Mouse (Mus musculus) MEL (cell line): ENCODE measurements around the gene Mtfmt.

Experiments used
- CTCF ChIP-seq, 3 experiments: IDR thresholded peaks in 2 of 3; conservative IDR thresholded peaks in 1 of 3; 2 replicates each; pipeline ENCODE4 v1.5.1; 2011 to 2012; ENCODE audit warnings: low read length in 3 of 3, low read depth in 2 of 3, mild to moderate bottlenecking in 2 of 3, improper control_type of control experiment in 1 of 3, inconsistent platforms in 1 of 3, mixed read lengths in 1 of 3, moderate library complexity in 1 of 3; ENCODE audit not compliant: control insufficient read depth in 1 of 3, insufficient read depth in 1 of 3, poor library complexity in 1 of 3, severe bottlenecking in 1 of 3
- EP300 ChIP-seq, 2 experiments: IDR thresholded peaks; 2 replicates each; pipeline ENCODE4 v1.6.1; 2011; ENCODE audit warnings: improper control_type of control experiment in 2 of 2, low read length in 2 of 2, low read depth in 1 of 2, mild to moderate bottlenecking in 1 of 2
- MYC ChIP-seq: IDR thresholded peaks from 2 replicates; pipeline ENCODE4 v1.6.1; 2011; ENCODE audit warnings: low read depth, mild to moderate bottlenecking, low read length, improper control_type of control experiment, moderate library complexity
- TAL1 ChIP-seq: IDR thresholded peaks from 2 replicates; pipeline ENCODE4 v1.6.1; 2012; ENCODE audit warnings: mild to moderate bottlenecking, inconsistent platforms, low read length, moderate library complexity, mixed read lengths

- TF ChIP-seq CTCF (IDR thresholded peaks at IDR 0.05 in 2 of 3, conservative IDR thresholded peaks at IDR 0.05 in 1 of 3; ENCODE audit: control insufficient read depth in 1 of 3, insufficient read depth in 1 of 3, low read depth in 2 of 3, low read length in 3 of 3, poor library complexity in 1 of 3, severe bottlenecking in 1 of 3) (no peak), EP300 (IDR thresholded peaks at IDR 0.05; ENCODE audit: low read depth in 1 of 2, low read length in 2 of 2) (no peak), TAL1 (no peak), MYC (no peak)
Measured at GRCm38 (mm10) chr9:65399934-65400333, 35.6 kb upstream of the Mtfmt start.
